Mouse (Mus musculus): Measurements from ENCODE around the gene Arhgef6. TPM values are rescaled to one million over a fixed set of nuclear protein-coding genes. Genes with fewer than 3 reads are reported as not detected.
A peak's percentile ranks its signal among the peaks of the same experiment; 100 is the strongest.

Arhgef6 gene
- polyA plus RNA-seq, 1 experiment from 2014 or later: 4.1 TPM

- no peak for TF ChIP-seq CTCF (IDR thresholded peaks at IDR 0.05; ENCODE audit: low read depth)
- no peak for TF ChIP-seq EP300 (optimal IDR thresholded peaks at IDR 0.05)
Measured at GRCm38 (mm10) chrX:57221881-57222280, 116.6 kb downstream of the Arhgef6 start.

GRCm38 (mm10) chrX:57219563-57219962, 119.0 kb downstream of the Arhgef6 start:
- Histone ChIP-seq H3K27me3 (ENCODE audit: control insufficient read depth, insufficient read depth, low read length) (no peaks in the 10 kb centered on the region), H3K4me1 (replicated peaks; ENCODE audit: control insufficient read depth, insufficient read depth) (no peaks in the 10 kb centered on the region), H3K4me2 (replicated peaks; ENCODE audit: low read depth) (no peak overlapping the region), H3K4me3 (ENCODE audit: low read depth, low read length) (no peak overlapping the region), H3K36me3 (ENCODE audit: control insufficient read depth, insufficient read depth, low read length) (no peaks in the 10 kb centered on the region), H3K9me3 (ENCODE audit: control insufficient read depth, low read length) (no peaks in the 10 kb centered on the region), H3K9ac (ENCODE audit: low read length) (no peak overlapping the region), H3K27ac (replicated peaks) (no peak overlapping the region)
- 85% methylated on average over 5 of the region's 5 CpGs for WGBS
- no peak for TF ChIP-seq EP300 (optimal IDR thresholded peaks at IDR 0.05)
- TF ChIP-seq CTCF (IDR thresholded peaks at IDR 0.05; ENCODE audit: low read depth): no peak
- ATAC-seq (ENCODE audit: low FRiP score, low TSS enrichment) (no peak), DNase-seq (ENCODE audit: low spot score) (no peak)

More at GRCm38 (mm10) chrX:57221881-57222280, 116.6 kb downstream of the Arhgef6 start:
- Histone ChIP-seq H3K4me1 (replicated peaks; ENCODE audit: control insufficient read depth, insufficient read depth) (no peaks in the 10 kb centered on the region), H3K27me3 (ENCODE audit: control insufficient read depth, insufficient read depth, low read length) (no peaks in the 10 kb centered on the region), H3K9ac (ENCODE audit: low read length) (no peak overlapping the region), H3K27ac (replicated peaks) (no peak overlapping the region), H3K4me3 (ENCODE audit: low read depth, low read length) (no peak overlapping the region), H3K9me3 (ENCODE audit: control insufficient read depth, low read length) (no peaks in the 10 kb centered on the region), H3K36me3 (ENCODE audit: control insufficient read depth, insufficient read depth, low read length) (no peaks in the 10 kb centered on the region), H3K4me2 (replicated peaks; ENCODE audit: low read depth) (no peak overlapping the region)
- 67% methylated on average over 3 of the region's 3 CpGs for WGBS
- DNase-seq (ENCODE audit: low spot score): no peak
- ATAC-seq (ENCODE audit: low FRiP score, low TSS enrichment): no peak

DNA sequence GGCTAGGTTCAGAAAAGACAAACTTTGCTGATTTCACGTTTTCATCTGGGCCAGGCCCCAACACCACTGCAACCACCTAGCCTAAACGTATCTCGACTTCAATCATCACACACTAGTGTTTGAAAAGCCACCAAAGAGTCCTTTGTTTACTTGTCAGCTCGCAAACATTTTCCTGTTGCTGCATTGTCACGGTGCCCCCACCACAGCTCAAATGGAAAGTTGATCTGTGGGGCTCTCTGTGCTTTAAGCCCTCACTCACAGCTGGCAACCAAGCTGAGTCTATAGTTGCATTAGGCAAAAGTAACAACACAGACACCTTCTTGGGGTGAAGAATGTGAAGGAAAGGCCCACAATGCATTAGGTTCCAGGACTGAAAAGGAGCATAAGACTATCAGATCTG, 122.3 kb downstream of the Arhgef6 start:
- Histone ChIP-seq H3K4me3 (ENCODE audit: low read depth, low read length) (no peak overlapping the region), H3K9ac (ENCODE audit: low read length) (no peak overlapping the region), H3K36me3 (ENCODE audit: control insufficient read depth, insufficient read depth, low read length) (no peaks in the 10 kb centered on the region), H3K9me3 (ENCODE audit: control insufficient read depth, low read length) (no peaks in the 10 kb centered on the region), H3K27ac (replicated peaks) (no peak overlapping the region), H3K4me1 (replicated peaks; ENCODE audit: control insufficient read depth, insufficient read depth) (no peaks in the 10 kb centered on the region), H3K4me2 (replicated peaks; ENCODE audit: low read depth) (no peak overlapping the region), H3K27me3 (ENCODE audit: control insufficient read depth, insufficient read depth, low read length) (no peaks in the 10 kb centered on the region)
- TF ChIP-seq EP300 (optimal IDR thresholded peaks at IDR 0.05) (no peak), CTCF (IDR thresholded peaks at IDR 0.05; ENCODE audit: low read depth) (no peak)
- ATAC-seq (ENCODE audit: low FRiP score, low TSS enrichment): no peak
- WGBS: 46% methylated on average over 5 of the region's 5 CpGs
- DNase-seq (ENCODE audit: low spot score): no peak

DNA sequence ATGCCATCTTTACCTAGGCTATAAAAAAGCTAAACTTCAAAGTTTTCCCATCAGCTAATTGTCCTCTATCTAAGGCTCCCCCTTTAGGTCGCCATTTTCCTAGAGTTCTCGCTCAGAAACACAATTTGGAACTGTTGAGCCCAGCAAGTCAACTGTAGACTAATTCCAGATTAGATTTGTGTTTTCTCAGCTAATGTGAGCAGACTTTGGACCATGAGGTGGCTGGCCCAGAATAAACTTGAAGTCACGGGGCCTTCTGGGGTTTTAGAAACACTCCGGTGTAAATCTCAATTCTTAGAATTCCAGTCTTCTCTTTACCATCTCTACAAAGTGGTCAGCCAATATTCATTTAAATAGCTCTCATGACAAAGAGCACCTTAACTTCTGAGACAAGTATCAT, 123.0 kb downstream of the Arhgef6 start:
- Histone ChIP-seq H3K4me2 (replicated peaks; ENCODE audit: low read depth) (no peak overlapping the region), H3K9ac (ENCODE audit: low read length) (no peak overlapping the region), H3K27ac (replicated peaks) (no peak overlapping the region), H3K36me3 (ENCODE audit: control insufficient read depth, insufficient read depth, low read length) (no peaks in the 10 kb centered on the region), H3K4me1 (replicated peaks; ENCODE audit: control insufficient read depth, insufficient read depth) (no peaks in the 10 kb centered on the region), H3K27me3 (ENCODE audit: control insufficient read depth, insufficient read depth, low read length) (no peaks in the 10 kb centered on the region), H3K4me3 (ENCODE audit: low read depth, low read length) (no peak overlapping the region), H3K9me3 (ENCODE audit: control insufficient read depth, low read length) (no peaks in the 10 kb centered on the region)
- 75% methylated on average over 4 of the region's 4 CpGs for WGBS
- peak; percentile 33 for DNase-seq (ENCODE audit: low spot score)
- TF ChIP-seq EP300 (optimal IDR thresholded peaks at IDR 0.05): no peak
- no peak for TF ChIP-seq CTCF (IDR thresholded peaks at IDR 0.05; ENCODE audit: low read depth)
- ATAC-seq (ENCODE audit: low FRiP score, low TSS enrichment): peak; percentile 76; the same call in 1 of the 2 replicates

- H3K4me2 ChIP-seq (replicated peaks; ENCODE audit: low read depth): no peak overlapping the region
Measured at GRCm38 (mm10) chrX:57212862-57213261, 125.7 kb downstream of the Arhgef6 start.

GRCm38 (mm10) chrX:57211876-57212275, 126.7 kb downstream of the Arhgef6 start, which contains the start of gene Cd40lg:
Gene Cd40lg (plus strand): TSS chrX:57212143.
- no peaks in the 10 kb centered on the region for H3K36me3 ChIP-seq (ENCODE audit: control insufficient read depth, insufficient read depth, low read length)
- no peaks in the 10 kb centered on the region for H3K27me3 ChIP-seq (ENCODE audit: control insufficient read depth, insufficient read depth, low read length)
- no peaks in the 10 kb centered on the region for H3K4me1 ChIP-seq (replicated peaks; ENCODE audit: control insufficient read depth, insufficient read depth)
- no peak within 1 kb of the TSS for H3K27ac ChIP-seq (replicated peaks)
- TF ChIP-seq EP300 (optimal IDR thresholded peaks at IDR 0.05) (no peak), CTCF (IDR thresholded peaks at IDR 0.05; ENCODE audit: low read depth) (no peak)
- no peak within 1 kb of the TSS for H3K4me2 ChIP-seq (replicated peaks; ENCODE audit: low read depth)
- ATAC-seq (ENCODE audit: low FRiP score, low TSS enrichment): no peak
- no peaks in the 10 kb centered on the region for H3K9me3 ChIP-seq (ENCODE audit: control insufficient read depth, low read length)
- no peak within 1 kb of the TSS for H3K4me3 ChIP-seq (ENCODE audit: low read depth, low read length)
- 87% methylated on average over 9 of the region's 9 CpGs for WGBS
- DNase-seq (ENCODE audit: low spot score): no peak
- no peak within 1 kb of the TSS for H3K9ac ChIP-seq (ENCODE audit: low read length)

More at GRCm38 (mm10) chrX:57212862-57213261, 125.7 kb downstream of the Arhgef6 start:
- H3K9me3 ChIP-seq (ENCODE audit: control insufficient read depth, low read length): no peaks in the 10 kb centered on the region
- no peaks in the 10 kb centered on the region for H3K4me1 ChIP-seq (replicated peaks; ENCODE audit: control insufficient read depth, insufficient read depth)
- no peak for TF ChIP-seq CTCF (IDR thresholded peaks at IDR 0.05; ENCODE audit: low read depth)
- TF ChIP-seq EP300 (optimal IDR thresholded peaks at IDR 0.05): no peak
- H3K27ac ChIP-seq (replicated peaks): no peak overlapping the region
- 69% methylated on average over 3 of the region's 3 CpGs for WGBS
- no peaks in the 10 kb centered on the region for H3K36me3 ChIP-seq (ENCODE audit: control insufficient read depth, insufficient read depth, low read length)
- no peaks in the 10 kb centered on the region for H3K27me3 ChIP-seq (ENCODE audit: control insufficient read depth, insufficient read depth, low read length)
- no peak for DNase-seq (ENCODE audit: low spot score)
- H3K4me3 ChIP-seq (ENCODE audit: low read depth, low read length): no peak overlapping the region
- H3K9ac ChIP-seq (ENCODE audit: low read length): no peak overlapping the region
- ATAC-seq (ENCODE audit: low FRiP score, low TSS enrichment): no peak
